Mouse (Mus musculus) adrenal gland, postnatal 25 days (tissue): Measurements from ENCODE around the gene Ppia. TPM values are rescaled to one million over a fixed set of nuclear protein-coding genes. Genes with fewer than 3 reads are reported as not detected.
"Not testable (repeated sequence)": the region's sequence is repeated elsewhere in the genome, so short reads cannot be mapped to it uniquely, and the experiment has no call there.

Source experiments
- DNase-seq: peaks from one replicate; pipeline ENCODE4 v3.0.0; 2021; ENCODE audit warnings: mixed read lengths
- long read RNA-seq: library from polyadenylated mRNA; stranded (forward); transcript quantifications from one replicate; pipeline ENCODE4 v2.0.0, GENCODE M21; 2021
- total RNA-seq: library from RNA; stranded (reverse); gene quantifications from 2 replicates; pipeline ENCODE4 v1.2.3, GENCODE M21; 2021

Gene Ppia
- 1,910 and 1,993 TPM in 2 replicates for total RNA-seq
- long read RNA-seq, transcript Ppia-201 (5 exons, 746 nt) = minor isoform, 5 of 777 reads
- long read RNA-seq, transcript Ppia-202 (5 exons, 1,170 nt) = major isoform, 740 of 777 reads
- long read RNA-seq, partial matches to known transcripts = 9 of 777 reads
- long read RNA-seq, other reads (novel, unspliced or antisense) = 19 of 777 reads

GRCm38 (mm10) chr11:6414751-6415550 lies at the start of gene Ppia:
Gene Ppia, plus strand, starts transcription at chr11:6415443.
- DNase-seq = no peak

DNA sequence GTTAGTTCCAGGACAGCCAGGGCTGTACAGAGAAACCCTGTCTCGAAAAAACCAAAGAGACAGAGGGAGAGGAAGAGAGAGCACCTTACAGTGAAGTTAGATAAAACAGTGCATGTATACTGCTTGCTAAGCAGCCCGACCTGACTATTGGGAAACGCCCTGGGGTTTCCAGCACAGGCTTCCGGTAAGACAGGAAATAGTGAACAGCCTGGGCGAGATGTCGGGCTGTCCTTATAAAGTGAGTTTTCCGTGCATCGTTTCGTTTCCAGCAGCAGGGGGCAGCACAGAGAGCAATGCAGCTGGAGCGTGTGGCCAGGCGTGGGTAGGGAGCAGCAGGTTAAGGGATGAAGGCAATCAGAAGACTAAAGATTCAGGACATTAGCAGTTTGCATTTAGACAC lies 49.4 kb upstream of the Ppia start:
- DNase-seq = peak; percentile 71

DNA sequence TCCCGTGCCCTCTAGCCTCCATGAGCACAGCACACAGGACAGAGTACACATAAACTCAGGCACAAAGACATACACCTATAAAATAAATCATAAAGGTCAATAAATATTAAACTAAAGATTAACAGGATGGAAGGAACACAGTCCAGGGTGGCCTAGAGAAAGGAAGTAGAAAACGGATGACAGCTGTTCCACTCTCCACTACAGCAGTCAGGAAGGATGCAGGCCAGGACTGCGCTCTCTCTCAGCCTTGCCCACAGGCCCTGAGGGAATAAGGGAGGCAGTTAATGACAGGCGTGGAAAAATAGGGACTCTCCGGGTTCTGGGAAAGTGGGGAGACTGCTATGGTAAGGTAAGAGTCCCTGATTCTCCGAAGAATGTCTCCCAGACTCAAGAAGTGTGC lies 48.8 kb upstream of the Ppia start:
- no peak for DNase-seq

GRCm38 (mm10) chr11:6367156-6367555 lies 48.1 kb upstream of the Ppia start:
- no peak for DNase-seq

DNA sequence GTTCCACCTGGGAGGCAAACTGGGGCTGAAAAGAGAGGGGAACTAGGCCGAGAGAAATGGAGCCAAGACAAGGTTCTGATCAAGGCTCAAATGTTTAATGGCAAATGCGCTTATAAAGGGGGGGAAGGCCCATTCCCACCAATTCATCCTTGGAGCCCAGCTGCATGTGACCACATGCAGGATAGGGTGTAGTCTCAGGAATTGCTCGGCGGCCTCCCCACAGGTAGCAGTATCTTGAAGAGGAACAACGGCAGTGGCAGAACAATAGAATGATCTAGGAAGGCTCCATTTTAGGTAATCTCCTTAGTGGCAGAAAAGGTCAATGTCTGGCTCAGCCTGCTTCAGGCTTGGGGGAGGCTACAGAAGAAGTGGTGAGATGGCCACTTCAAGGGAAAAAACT lies 47.3 kb upstream of the Ppia start:
- not testable (repeated sequence) for DNase-seq

DNA sequence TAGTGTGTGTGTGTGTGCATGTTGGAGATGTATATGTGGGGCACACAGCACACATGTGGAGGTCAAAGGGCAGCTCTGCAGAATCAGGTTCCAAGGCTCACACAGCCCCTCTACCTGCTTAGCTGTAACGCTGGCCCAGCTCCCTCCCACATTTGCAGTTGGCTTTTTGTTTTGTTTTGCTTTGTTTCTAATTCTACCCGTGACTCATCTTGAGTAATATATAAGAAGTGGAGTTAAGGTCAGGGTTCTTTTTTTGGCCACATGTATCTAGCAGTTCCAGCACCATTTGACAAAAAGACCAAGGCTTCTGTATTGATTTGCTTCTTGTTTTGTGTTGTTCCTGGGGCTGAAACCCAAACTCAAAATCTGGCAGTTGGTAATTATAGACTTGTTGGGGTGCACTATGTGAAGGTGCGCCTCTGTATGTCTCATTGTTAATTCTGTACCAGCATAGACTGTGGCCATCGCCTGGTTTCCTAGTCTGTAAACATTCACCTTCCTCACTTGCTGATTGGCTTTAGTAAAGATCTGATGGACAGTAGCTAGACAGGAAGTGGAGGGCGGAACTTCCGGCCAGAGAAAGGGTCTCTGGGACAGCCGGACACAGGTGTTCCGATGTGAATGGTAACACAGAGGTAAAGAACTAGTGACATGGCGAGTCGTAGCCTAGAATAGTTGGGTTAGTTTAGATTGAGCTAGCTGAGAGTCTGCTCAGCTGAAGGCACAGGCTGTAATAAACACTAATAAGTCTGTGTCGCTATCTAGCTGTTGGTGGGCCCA lies 43.7 kb upstream of the Ppia start:
- DNase-seq = no peak

GRCm38 (mm10) chr11:6372784-6373183 lies 42.5 kb upstream of the Ppia start:
- DNase-seq = no peak

DNA sequence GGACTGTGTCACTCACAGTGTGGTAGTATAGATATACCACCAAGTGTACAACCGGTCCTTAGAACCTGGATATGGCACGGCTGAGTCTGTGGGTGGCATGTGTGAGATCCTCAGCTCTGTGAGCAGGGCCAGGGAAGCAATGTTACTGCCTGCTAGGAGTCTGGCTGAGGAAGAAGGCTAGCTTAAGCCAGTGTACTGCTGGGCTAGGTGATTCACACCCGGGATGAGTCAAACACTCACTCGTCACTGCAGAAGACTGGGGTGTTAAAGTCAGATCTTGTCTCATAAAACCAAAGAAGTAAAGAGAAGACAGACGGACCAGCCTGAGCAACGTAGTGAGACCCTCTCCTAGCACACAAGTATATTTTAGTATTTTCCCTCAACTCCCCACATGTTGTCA lies 34.3 kb upstream of the Ppia start:
- peak; percentile 37 for DNase-seq

GRCm38 (mm10) chr11:6388126-6388725 lies 27.0 kb upstream of the Ppia start:
- no peak for DNase-seq

GRCm38 (mm10) chr11:6388726-6389413 lies 26.4 kb upstream of the Ppia start, which contains the start of gene Zmiz2:
Gene Zmiz2, plus strand, starts transcription at chr11:6389074.
- DNase-seq = peak; percentile 97

- peak; percentile 25 for DNase-seq
Observed at GRCm38 (mm10) chr11:6389483-6389921, 25.7 kb upstream of the Ppia start.

GRCm38 (mm10) chr11:6390376-6391053 lies 24.7 kb upstream of the Ppia start:
- DNase-seq = no peak

GRCm38 (mm10) chr11:6391516-6392276 lies 23.5 kb upstream of the Ppia start:
- DNase-seq = no peak

DNA sequence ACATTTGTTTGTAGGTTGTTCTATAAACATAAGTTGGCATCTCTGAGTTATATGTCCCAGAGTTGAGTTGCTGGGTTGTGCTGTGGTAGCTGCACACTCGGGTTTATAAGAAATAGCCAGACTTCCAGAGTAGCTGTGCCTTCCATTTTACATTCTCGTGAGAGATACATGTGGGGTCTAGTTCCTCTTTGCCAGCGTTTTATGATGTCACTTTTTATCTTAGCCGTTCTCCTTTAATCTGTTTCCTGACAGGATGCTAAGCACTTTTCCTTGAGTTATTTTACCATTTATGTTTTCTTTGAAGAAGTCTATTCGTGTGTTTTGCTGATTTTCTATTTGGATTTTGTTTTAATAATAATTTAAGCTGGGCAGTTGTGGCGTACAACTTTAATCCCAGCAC lies 22.4 kb upstream of the Ppia start:
- no peak for DNase-seq

DNA sequence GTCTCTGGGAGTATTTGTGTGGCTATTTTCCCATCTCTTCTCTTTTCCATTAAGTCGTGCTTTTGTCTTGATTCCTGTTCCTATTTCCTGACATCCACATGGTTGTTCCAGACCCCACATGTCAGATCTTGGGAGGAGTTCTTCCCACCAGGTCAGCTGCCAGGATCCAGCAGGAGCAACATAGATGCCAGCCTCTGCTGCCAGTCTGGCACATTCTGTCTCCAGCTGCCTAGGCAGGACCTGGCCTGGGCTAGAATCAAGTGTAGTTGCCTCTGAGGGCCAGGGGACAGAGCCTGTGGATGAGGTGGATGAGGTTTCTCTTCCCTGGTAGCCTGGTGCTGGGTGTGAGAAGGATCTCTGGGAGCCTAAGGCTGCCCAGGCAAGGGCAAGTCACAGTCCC lies 21.4 kb upstream of the Ppia start:
- no peak for DNase-seq

DNA sequence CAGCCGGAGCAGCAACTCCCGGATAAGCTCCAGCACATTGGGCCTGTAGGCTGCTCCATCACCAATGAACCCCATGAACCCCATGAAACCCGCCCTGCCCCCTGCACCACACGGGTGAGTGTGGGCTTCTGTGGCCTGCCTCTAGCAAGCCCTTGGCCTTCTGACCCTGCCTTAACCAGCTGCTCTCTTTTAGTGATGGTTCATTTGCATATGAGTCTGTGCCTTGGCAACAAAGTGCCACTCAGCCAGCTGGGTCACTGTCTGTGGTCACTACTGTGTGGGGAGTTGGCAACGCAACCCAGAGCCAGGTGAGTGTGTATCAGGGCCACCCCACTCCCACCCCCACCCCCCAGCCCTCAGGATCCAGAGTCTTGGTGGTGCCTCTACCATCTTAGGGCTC lies 19.7 kb upstream of the Ppia start:
- no peak for DNase-seq

GRCm38 (mm10) chr11:6398141-6398540 lies 17.1 kb upstream of the Ppia start:
- no peak for DNase-seq

DNA sequence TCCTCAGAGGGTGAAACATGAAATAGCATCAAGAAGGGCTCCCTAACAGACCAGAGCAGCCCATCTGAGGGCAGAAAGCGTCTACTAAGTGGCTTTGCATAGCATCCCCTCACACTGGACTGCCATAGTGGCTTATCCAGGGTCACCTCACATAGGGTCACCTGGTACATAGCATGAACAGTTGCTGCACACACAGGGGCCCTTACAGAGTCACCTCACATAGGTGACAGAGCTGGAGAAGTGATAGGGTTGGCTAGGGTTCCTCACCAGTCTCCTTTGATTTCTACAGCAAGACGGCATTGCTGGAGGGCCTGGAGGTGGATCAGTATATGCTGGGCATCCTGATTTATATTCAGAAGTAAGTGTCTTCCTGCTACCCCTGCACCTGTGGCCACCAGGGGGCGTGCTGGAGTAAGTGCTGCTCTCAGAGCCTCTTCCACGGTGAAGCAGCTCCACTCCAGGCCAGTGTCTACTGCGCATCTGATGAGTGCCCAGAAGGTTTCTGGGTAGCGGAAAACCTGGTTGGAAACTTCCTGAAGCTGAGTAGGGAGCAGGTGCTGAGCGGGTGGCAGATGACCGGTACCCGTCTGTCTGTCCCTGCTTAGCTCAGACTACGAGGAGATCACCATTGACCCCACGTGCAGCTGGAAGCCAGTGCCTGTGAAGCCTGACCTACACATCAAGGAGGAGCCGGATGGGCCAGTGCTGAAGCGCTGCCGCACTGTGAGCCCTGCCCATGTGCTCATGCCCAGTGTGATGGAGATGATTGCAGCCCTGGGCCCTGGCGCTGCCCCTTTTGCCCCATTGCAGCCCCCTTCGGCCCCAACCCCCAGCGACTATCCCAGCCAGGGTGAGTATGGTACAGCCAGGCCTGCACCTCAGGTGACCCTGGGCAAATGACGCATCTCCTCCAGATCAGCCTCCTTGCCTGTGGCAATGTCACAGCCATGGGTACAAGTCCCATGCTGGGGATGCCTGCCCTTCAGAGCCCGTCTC lies 12.4 kb upstream of the Ppia start:
- DNase-seq = peak; percentile 82

DNA sequence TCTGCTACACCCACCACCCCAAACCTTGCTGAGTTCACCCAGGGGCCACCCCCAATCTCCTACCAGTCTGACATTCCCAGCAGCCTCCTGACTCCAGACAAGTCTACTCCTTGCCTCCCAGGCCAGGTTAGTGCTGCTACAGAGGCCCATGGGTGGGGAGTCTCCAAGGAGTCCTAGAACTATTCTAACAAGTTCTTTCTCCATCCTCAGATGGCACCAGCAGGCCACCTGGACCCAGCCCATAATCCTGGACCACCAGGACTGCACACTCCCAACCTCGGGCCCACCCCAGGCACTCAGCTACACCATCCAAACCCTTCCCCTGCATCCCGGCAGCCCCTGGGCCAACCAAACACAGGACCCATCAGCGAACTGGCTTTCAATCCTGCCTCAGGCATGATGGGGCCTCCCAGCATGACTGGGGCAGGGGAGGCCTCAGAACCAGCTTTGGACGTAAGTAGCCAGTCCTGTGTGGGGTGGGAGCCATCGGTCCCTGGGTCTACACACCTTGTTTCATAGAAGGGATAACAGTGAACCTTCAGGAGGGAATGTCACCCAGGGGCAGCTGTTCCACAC lies 11.3 kb upstream of the Ppia start:
- no peak for DNase-seq
